Mouse (Mus musculus) limb, embryonic 15.5 days (tissue): ENCODE measurements at regions not wholly inside any gene's neighbourhood (a gene's known extent, or its start where the extent isn't known, plus 50 kb on each side); places are given as distances from the start of the nearest gene placed in this dataset.

Source experiments
- ATAC-seq: fragments of 200-750 bp; cut with Nextera tagmentation; 2 replicates; pipeline ENCODE4 v1.8.0; 2017; ENCODE audit warnings: low read depth, moderate TSS enrichment; ENCODE audit not compliant: insufficient number of reproducible peaks, low FRiP score, low TSS enrichment
- H3K27ac ChIP-seq: fragments of 300-500 bp; sonication (generic); 2 replicates; pipeline ENCODE4 v1.5.1; 2015; ENCODE audit warnings: moderate library complexity, mild to moderate bottlenecking, inconsistent platforms
- H3K27me3 ChIP-seq: fragments of 300-500 bp; sonication (generic); 2 replicates; pipeline ENCODE4 v1.6.1; 2015; ENCODE audit warnings: inconsistent platforms
- H3K36me3 ChIP-seq: fragments of 300-500 bp; sonication (generic); 2 replicates; pipeline ENCODE4 v1.6.1; 2015; ENCODE audit warnings: inconsistent platforms
- H3K4me1 ChIP-seq: fragments of 300-500 bp; sonication (generic); 2 replicates; pipeline ENCODE4 v1.6.1; 2015; ENCODE audit warnings: inconsistent platforms
- H3K4me2 ChIP-seq: fragments of 300-500 bp; sonication (generic); 2 replicates; pipeline ENCODE4 v1.6.1; 2015; ENCODE audit warnings: mild to moderate bottlenecking, inconsistent platforms
- H3K4me3 ChIP-seq: fragments of 300-500 bp; sonication (generic); 2 replicates; pipeline ENCODE4 v1.5.1; 2015; ENCODE audit warnings: mild to moderate bottlenecking, inconsistent platforms
- H3K9ac ChIP-seq: fragments of 300-500 bp; sonication (generic); 2 replicates; pipeline ENCODE4 v1.6.1; 2015; ENCODE audit warnings: inconsistent platforms
- H3K9me3 ChIP-seq: fragments of 300-500 bp; sonication (generic); 2 replicates; pipeline ENCODE4 v1.6.1; 2016; ENCODE audit warnings: inconsistent platforms
- WGBS: fragments of 180-500 bp; shearing (Covaris S2); methylation state at CpG from one replicate; pipeline ENCODE4 v1.1.7; 2015; 5-methylcytosine and 5-hydroxymethylcytosine counted together

DNA sequence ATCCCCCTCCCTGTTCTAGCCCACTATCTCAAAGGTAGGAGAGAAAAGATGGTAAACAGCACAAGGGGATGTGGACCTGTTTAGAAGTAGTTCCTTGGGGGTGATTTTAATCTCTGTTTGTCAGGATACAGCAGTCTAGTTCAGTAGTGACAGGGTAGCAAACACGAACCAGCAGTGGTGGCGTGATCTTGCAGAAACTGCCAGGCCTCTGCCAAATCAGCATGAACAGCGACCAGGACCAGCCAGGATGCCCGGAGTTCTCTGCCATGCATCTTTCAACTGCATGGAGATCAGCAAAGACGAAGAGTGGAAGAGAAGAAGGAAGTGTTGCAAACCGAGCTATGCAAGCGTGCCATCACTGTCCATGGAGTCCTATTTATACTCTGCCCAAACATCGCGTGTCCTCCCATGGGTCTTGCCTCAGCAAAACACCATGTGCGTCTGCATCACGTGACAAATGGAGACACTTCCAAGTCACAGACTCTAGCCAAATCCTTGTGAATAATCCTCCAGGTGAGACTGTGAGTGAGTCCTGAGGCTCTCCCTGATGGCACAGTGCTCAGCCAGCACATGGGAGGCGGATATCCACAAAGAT lies 155.2 kb upstream of the Cxcr4 start:
- 88% methylated on average over 12 of the region's 12 CpGs for WGBS
- H3K27ac ChIP-seq, result no peak overlapping the region
- ATAC-seq, result no peak
- H3K4me2 ChIP-seq, result no peak overlapping the region
- H3K27me3 ChIP-seq, result no peaks in the 10 kb centered on the region
- H3K4me1 ChIP-seq, result no peaks in the 10 kb centered on the region
- H3K9me3 ChIP-seq, result no peaks in the 10 kb centered on the region
- H3K9ac ChIP-seq, result no peak overlapping the region
- H3K36me3 ChIP-seq, result no peaks in the 10 kb centered on the region
- H3K4me3 ChIP-seq, result no peak overlapping the region

GRCm38 (mm10) chr1:128746461-128747009 lies 154.4 kb upstream of the Cxcr4 start:
- Histone ChIP-seq H3K4me2 (no peak overlapping the region), H3K36me3 (no peaks in the 10 kb centered on the region), H3K9me3 (no peaks in the 10 kb centered on the region), H3K27ac (no peak overlapping the region), H3K27me3 (no peaks in the 10 kb centered on the region), H3K9ac (no peak overlapping the region), H3K4me3 (no peak overlapping the region), H3K4me1 (no peaks in the 10 kb centered on the region)
- no peak for ATAC-seq
- 65% methylated on average over 3 of the region's 3 CpGs for WGBS

DNA sequence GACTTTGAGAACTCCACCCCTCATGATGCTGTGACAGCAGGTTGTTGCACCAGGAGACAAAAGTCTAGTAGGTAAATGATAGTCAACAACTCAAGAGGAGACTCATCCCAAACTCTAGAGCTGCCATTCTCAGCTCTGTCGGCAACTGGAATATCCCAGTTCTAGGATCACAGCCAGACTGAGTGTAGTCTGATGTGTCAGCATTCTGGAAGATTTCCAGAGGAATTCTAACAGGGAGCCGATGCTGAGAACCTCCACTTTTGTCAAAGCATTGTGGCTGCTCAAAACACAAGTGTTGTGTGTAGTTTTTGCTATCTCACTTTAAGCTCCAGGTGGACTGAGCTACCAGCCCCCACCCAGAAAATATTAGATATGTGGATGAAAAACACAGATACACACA lies 148.5 kb upstream of the Cxcr4 start:
- Histone ChIP-seq H3K27me3 (no peaks in the 10 kb centered on the region), H3K4me3 (no peak overlapping the region), H3K9ac (no peak overlapping the region), H3K27ac (no peak overlapping the region), H3K4me1 (no peaks in the 10 kb centered on the region), H3K9me3 (no peaks in the 10 kb centered on the region), H3K4me2 (no peak overlapping the region), H3K36me3 (no peaks in the 10 kb centered on the region)
- WGBS, result 50% methylated on average over 2 of the region's 2 CpGs
- ATAC-seq, result no peak

DNA sequence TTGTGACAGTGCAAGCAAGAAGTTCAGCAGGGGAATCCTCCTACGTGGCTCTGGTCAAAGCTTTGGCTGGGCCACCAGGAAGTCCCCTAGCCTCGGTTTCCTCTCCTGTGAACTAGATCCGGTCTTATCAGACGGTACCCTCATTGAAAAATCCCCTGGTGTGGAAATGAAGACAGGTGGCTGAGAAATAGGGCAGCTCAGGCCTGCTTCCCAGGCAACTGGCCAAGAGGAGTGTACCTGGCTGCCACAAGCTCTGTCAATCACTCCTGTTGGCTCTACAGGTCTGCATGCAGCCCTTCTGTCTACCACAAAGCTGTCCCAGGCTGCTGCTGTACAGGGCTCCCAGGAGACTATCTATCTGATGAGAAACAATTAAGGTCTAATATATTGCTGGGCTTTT lies 146.1 kb upstream of the Cxcr4 start:
- ATAC-seq, result no peak

DNA sequence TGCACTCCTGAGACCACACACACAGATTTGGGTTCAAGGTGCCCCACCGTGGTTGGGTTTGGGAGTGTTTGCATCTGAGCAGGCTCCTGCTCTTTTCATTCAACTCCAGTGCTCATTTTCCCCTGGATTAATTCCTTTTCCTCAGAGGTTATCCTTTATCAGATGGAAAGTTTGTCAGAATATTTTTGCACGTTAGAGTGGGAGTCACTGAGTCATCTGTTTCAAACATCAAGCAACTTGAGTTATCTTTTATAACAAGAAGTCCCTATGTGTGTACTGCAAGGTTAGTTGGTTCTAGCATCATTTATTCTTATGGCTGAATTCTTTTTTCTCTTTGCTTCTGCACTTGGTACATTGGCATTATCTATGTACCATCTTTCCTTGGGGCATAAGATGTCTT lies 142.8 kb upstream of the Cxcr4 start:
- Histone ChIP-seq H3K4me1 (no peaks in the 10 kb centered on the region), H3K9me3 (no peaks in the 10 kb centered on the region), H3K4me3 (no peak overlapping the region), H3K27me3 (no peaks in the 10 kb centered on the region), H3K36me3 (no peaks in the 10 kb centered on the region), H3K4me2 (no peak overlapping the region), H3K9ac (no peak overlapping the region), H3K27ac (no peak overlapping the region)
- 69% methylated on average over 2 of the region's 2 CpGs for WGBS
- no peak for ATAC-seq

More for the DNA sequence above, 146.1 kb upstream of the Cxcr4 start:
- 80% methylated on average over 4 of the region's 4 CpGs for WGBS
- no peaks in the 10 kb centered on the region for H3K4me1 ChIP-seq
- no peak overlapping the region for H3K9ac ChIP-seq
- no peaks in the 10 kb centered on the region for H3K36me3 ChIP-seq
- no peaks in the 10 kb centered on the region for H3K27me3 ChIP-seq
- no peaks in the 10 kb centered on the region for H3K9me3 ChIP-seq
- H3K27ac ChIP-seq, result no peak overlapping the region
- no peak overlapping the region for H3K4me2 ChIP-seq
- H3K4me3 ChIP-seq, result no peak overlapping the region

GRCm38 (mm10) chr1:128731445-128731844 lies 139.4 kb upstream of the Cxcr4 start:
- Histone ChIP-seq H3K9ac (no peak overlapping the region), H3K4me2 (no peak overlapping the region), H3K4me3 (no peak overlapping the region), H3K9me3 (no peaks in the 10 kb centered on the region), H3K27me3 (no peaks in the 10 kb centered on the region), H3K4me1 (no peaks in the 10 kb centered on the region), H3K27ac (no peak overlapping the region), H3K36me3 (no peaks in the 10 kb centered on the region)
- WGBS, result 88% methylated on average over 3 of the region's 3 CpGs
- ATAC-seq, result no peak

GRCm38 (mm10) chr1:128724433-128725091 lies 132.5 kb upstream of the Cxcr4 start:
- Histone ChIP-seq H3K27me3 (no peaks in the 10 kb centered on the region), H3K9ac (no peak overlapping the region), H3K4me1 (no peaks in the 10 kb centered on the region), H3K4me2 (no peak overlapping the region), H3K27ac (no peak overlapping the region), H3K9me3 (no peaks in the 10 kb centered on the region), H3K36me3 (no peaks in the 10 kb centered on the region), H3K4me3 (no peak overlapping the region)
- ATAC-seq, result no peak
- 74% methylated on average over 6 of the region's 6 CpGs for WGBS

DNA sequence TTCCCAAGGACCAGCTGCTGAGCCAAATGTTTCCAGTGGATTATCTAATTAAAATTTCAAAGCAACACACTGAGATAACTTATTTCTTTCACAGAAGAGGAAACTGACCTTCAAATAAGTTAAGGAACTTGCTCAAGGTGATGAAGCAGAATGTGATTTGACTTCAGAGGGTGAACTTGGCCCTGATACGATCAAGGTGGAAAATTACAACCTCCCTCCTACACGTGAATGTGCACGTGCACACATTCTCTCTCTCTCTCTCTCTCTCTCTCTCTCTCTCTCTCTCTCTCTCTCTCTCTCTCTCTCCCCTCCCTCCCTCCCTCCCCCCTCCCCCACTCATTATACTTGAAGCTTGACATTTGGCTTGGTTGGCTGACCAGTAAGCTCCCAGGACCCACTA lies 131.8 kb upstream of the Cxcr4 start:
- Histone ChIP-seq H3K4me1 (no peaks in the 10 kb centered on the region), H3K27ac (no peak overlapping the region), H3K4me3 (no peak overlapping the region), H3K4me2 (no peak overlapping the region), H3K9me3 (no peaks in the 10 kb centered on the region), H3K9ac (no peak overlapping the region), H3K27me3 (no peaks in the 10 kb centered on the region), H3K36me3 (no peaks in the 10 kb centered on the region)
- no peak for ATAC-seq
- 50% methylated on average over 3 of the region's 3 CpGs for WGBS

DNA sequence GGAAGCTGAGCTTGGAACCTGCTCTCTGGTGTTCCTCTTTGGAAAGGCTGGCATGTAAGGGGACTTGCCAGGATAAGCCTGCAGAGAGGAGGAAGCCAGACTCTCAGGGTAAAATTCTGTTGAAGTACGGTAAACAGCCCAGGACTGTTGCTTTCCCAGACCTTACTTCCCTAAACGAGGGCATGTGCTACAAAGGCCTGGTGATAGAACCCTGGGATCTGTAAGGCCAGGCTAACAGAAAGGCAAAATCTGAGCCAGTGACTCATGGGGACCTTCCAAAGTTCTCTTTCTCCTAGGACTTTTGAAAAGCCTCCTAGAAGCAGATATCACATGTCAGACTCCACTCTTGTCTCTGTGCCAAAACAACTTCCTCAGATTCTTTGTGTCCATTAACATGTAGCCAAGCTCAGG lies 130.0 kb upstream of the Cxcr4 start:
- H3K4me1 ChIP-seq, result no peaks in the 10 kb centered on the region
- H3K36me3 ChIP-seq, result no peaks in the 10 kb centered on the region
- no peak overlapping the region for H3K27ac ChIP-seq
- no peak overlapping the region for H3K4me2 ChIP-seq
- no peak for ATAC-seq
- no peaks in the 10 kb centered on the region for H3K27me3 ChIP-seq
- H3K4me3 ChIP-seq, result no peak overlapping the region
- H3K9me3 ChIP-seq, result no peaks in the 10 kb centered on the region
- no peak overlapping the region for H3K9ac ChIP-seq
- 43% methylated on average over 2 of the region's 2 CpGs for WGBS

DNA sequence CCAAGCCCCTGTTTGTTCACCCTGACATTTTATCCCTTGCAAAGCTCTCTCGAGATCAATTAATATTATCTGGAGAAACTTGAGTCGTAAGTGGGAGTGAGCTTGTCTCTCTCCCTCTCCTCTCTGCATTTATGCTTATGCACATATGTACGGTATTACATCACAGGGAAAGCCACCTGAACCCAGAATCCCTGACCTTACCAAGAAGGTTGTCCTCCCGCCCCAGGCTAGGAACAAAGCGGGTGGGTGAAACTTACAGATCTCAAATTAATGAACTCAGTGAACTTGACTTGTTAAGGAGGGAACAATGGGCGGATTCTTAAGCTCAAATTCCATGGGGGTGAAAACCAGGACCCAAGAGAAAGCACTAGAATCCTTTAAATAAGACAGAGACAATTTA lies 122.8 kb upstream of the Cxcr4 start:
- no peak for ATAC-seq
- no peak overlapping the region for H3K27ac ChIP-seq
- no peak overlapping the region for H3K9ac ChIP-seq
- H3K36me3 ChIP-seq, result no peaks in the 10 kb centered on the region
- no peak overlapping the region for H3K4me3 ChIP-seq
- H3K27me3 ChIP-seq, result no peaks in the 10 kb centered on the region
- 43% methylated on average over 6 of the region's 6 CpGs for WGBS
- H3K9me3 ChIP-seq, result no peaks in the 10 kb centered on the region
- no peaks in the 10 kb centered on the region for H3K4me1 ChIP-seq
- H3K4me2 ChIP-seq, result no peak overlapping the region

DNA sequence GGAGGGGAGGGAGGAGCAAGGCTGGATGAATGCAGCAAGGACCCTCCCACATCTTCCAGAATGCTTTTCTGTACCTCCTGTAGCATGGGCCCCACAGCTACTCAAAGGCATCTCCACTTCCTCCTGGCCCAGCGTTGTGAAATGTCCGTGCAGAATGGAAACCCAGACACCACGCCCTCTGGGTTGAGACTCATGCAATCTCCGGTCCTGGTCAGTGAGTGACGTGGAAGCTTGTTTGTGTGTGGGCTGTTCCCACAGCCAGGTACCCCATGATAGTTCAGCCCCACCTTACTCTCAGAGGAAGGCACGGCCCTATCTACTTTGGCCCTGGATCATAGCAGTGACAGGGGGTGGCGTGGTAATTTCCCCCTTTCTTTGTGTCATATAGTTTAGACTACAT lies 120.8 kb upstream of the Cxcr4 start:
- Histone ChIP-seq H3K27ac (no peak overlapping the region), H3K27me3 (no peaks in the 10 kb centered on the region), H3K9me3 (no peaks in the 10 kb centered on the region), H3K4me1 (no peaks in the 10 kb centered on the region), H3K4me3 (no peak overlapping the region), H3K36me3 (no peaks in the 10 kb centered on the region), H3K9ac (no peak overlapping the region), H3K4me2 (no peak overlapping the region)
- WGBS, result 71% methylated on average over 7 of the region's 7 CpGs
- no peak for ATAC-seq

GRCm38 (mm10) chr1:128711121-128711520 lies 119.0 kb upstream of the Cxcr4 start:
- ATAC-seq, result no peak
- H3K9me3 ChIP-seq, result no peaks in the 10 kb centered on the region
- WGBS, result 65% methylated on average over 5 of the region's 5 CpGs
- no peak overlapping the region for H3K4me3 ChIP-seq
- H3K36me3 ChIP-seq, result no peaks in the 10 kb centered on the region
- H3K4me2 ChIP-seq, result no peak overlapping the region
- no peaks in the 10 kb centered on the region for H3K4me1 ChIP-seq
- H3K9ac ChIP-seq, result no peak overlapping the region
- no peak overlapping the region for H3K27ac ChIP-seq
- no peaks in the 10 kb centered on the region for H3K27me3 ChIP-seq
